Mouse (Mus musculus) forebrain, embryonic 10.5 days (tissue): ENCODE measurements at regions not wholly inside any gene's neighbourhood (a gene's known extent, or its start where the extent isn't known, plus 50 kb on each side); places are given as distances from the start of the nearest gene placed in this dataset. TPM values are rescaled to one million over a fixed set of nuclear protein-coding genes. Genes with fewer than 3 reads are reported as not detected.

Source experiments
- DNase-seq: peaks from one replicate; pipeline ENCODE4 v3.0.0-alpha.2; 2017; ENCODE audit warnings: low spot score; ENCODE audit errors: extremely low spot score
- H3K27ac ChIP-seq: fragments of 300-500 bp; sonication (generic); 2 replicates; pipeline ENCODE4 v1.5.1; 2016; ENCODE audit warnings: mild to moderate bottlenecking
- H3K27me3 ChIP-seq: fragments of 300-500 bp; sonication (generic); 2 replicates; pipeline ENCODE4 v1.6.1; 2016; ENCODE audit warnings: mild to moderate bottlenecking; ENCODE audit not compliant: poor library complexity, severe bottlenecking
- H3K36me3 ChIP-seq: fragments of 300-500 bp; sonication (generic); replicated peaks from 2 replicates; pipeline ENCODE4 v1.6.1; 2016; ENCODE audit warnings: mild to moderate bottlenecking, moderate library complexity
- H3K4me1 ChIP-seq: fragments of 300-500 bp; sonication (generic); 2 replicates; pipeline ENCODE4 v1.6.1; 2016
- H3K4me3 ChIP-seq: fragments of 300-500 bp; sonication (generic); 2 replicates; pipeline ENCODE4 v1.5.1; 2016; ENCODE audit warnings: mild to moderate bottlenecking, moderate library complexity
- H3K9me3 ChIP-seq: fragments of 300-500 bp; sonication (generic); 2 replicates; pipeline ENCODE4 v1.6.1; 2016; ENCODE audit warnings: mild to moderate bottlenecking, moderate library complexity
- WGBS: fragments of 180-500 bp; shearing (Covaris S2); methylation state at CpG from one replicate; pipeline ENCODE4 v1.1.7; 2016; 5-methylcytosine and 5-hydroxymethylcytosine counted together
- microRNA-seq: library from miRNA; unstranded; fragments of <30 nt; microRNA quantifications from one replicate; pipeline ENCODE4, GENCODE M21; 2017

DNA sequence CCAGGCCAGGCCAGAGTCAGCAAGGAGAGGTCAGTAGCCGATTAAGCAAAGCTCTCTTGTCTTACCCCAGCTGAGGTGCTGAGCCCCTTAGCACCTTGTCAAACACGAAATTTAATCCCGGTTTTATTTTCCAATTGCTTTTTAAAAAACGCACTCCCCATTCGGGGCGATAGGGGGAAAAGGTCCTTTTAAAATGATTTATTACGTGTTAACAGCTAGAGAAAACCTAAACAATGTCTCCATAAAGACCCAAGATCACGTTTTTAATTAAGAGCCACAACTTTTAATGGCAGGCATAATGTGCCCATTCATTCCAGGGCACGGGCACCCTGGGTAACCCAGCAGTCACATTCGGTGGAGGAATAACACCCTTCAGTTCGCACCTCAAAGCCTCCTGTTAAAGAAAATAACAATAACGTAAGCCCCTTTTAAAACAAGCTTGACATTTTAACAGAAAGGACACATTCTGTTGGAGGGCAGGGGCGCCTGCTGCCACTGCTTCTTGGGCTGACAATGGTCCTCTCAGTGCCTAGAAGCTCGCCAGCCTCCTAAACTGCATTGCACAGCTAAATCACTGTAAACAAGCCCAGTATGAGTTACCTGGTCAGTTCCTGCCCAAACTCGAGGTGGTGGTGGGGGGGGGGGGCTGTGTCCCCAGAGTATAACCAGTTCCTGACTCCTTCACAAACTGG lies 79.1 kb upstream of the Elac2 start:
- WGBS = 58% methylated on average over 15 of the region's 15 CpGs
- DNase-seq = no peak

GRCm38 (mm10) chr11:64916783-64917182 lies 62.1 kb upstream of the Elac2 start:
- 76% methylated on average over 8 of the region's 8 CpGs for WGBS
- Histone ChIP-seq H3K4me3 (no peak overlapping the region), H3K9me3 (no peaks in the 10 kb centered on the region), H3K4me1 (no peaks in the 10 kb centered on the region), H3K36me3 (no peaks in the 10 kb centered on the region), H3K27me3 (no peaks in the 10 kb centered on the region), H3K27ac (no peak overlapping the region)
- DNase-seq = no peak

More for the DNA sequence above, 79.1 kb upstream of the Elac2 start:
- no peak overlapping the region for H3K4me3 ChIP-seq
- H3K9me3 ChIP-seq = no peaks in the 10 kb centered on the region
- H3K27me3 ChIP-seq = peaks cover 47% of the 10 kb centered on the region
- H3K27ac ChIP-seq = no peak overlapping the region
- H3K4me1 ChIP-seq = peaks cover 17% of the 10 kb centered on the region
- no peaks in the 10 kb centered on the region for H3K36me3 ChIP-seq

GRCm38 (mm10) chr11:64917301-64917700 lies 61.5 kb upstream of the Elac2 start:
- no peaks in the 10 kb centered on the region for H3K9me3 ChIP-seq
- H3K36me3 ChIP-seq = no peaks in the 10 kb centered on the region
- H3K27me3 ChIP-seq = no peaks in the 10 kb centered on the region
- H3K4me1 ChIP-seq = no peaks in the 10 kb centered on the region
- H3K27ac ChIP-seq = no peak overlapping the region
- DNase-seq = no peak
- no peak overlapping the region for H3K4me3 ChIP-seq
- WGBS = 81% methylated on average over 4 of the region's 4 CpGs

DNA sequence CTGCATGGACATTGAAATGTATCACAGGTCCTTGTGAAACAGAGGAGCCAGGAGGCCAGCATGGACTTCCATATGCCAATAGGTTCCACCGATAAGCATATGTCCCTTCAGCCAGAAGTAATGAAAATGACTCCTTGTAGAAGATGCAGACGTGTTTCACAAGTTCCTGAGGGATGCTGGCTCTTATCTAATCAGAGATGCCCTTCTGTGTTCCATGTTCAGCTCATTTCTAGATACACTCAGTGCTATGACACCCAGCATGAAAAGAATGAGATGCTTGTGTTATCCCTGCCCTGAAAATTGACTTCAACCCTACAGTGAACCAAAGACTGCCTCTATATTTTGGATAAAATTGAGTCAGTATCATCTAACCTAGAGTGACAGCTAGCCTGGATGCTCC lies 53.8 kb upstream of the Elac2 start:
- no peaks in the 10 kb centered on the region for H3K4me1 ChIP-seq
- 76% methylated on average over 2 of the region's 2 CpGs for whole genome bisulfite sequencing
- no peaks in the 10 kb centered on the region for H3K36me3 ChIP-seq
- no peaks in the 10 kb centered on the region for H3K9me3 ChIP-seq
- no peaks in the 10 kb centered on the region for H3K27me3 ChIP-seq
- no peak overlapping the region for H3K4me3 ChIP-seq
- DNase-seq = no peak
- H3K27ac ChIP-seq = no peak overlapping the region

- Histone ChIP-seq H3K27ac (no peak overlapping the region), H3K27me3 (no peaks in the 10 kb centered on the region), H3K4me1 (0 out of 2 replicates have a peak, but pooled peaks cover under 1% of the 10 kb centered on the region), H3K4me3 (no peak overlapping the region), H3K36me3 (no peaks in the 10 kb centered on the region), H3K9me3 (no peaks in the 10 kb centered on the region)
- no peak for DNase-seq
- WGBS = 76% methylated on average over 1 of the region's 1 CpGs
Measured at GRCm38 (mm10) chr11:64925970-64926369, 52.9 kb upstream of the Elac2 start.

Small RNAs in the stretch of these regions (microRNA-seq; reads per million reads assigned to microRNA genes)
- not detected for gene Gm24275
